Mouse (Mus musculus): ENCODE measurements around the gene Lgsn.

The Lgsn gene

GRCm38 (mm10) chr1:31220599-31221250, 44.5 kb downstream of the Lgsn start:
- no peak for DNase-seq

GRCm38 (mm10) chr1:31222564-31222963, 46.4 kb downstream of the Lgsn start, which contains the start of the genes 4931428L18Rik and Pih1d3:
Gene 4931428L18Rik (minus strand): TSS chr1:31222684.
Gene Pih1d3 (plus strand): TSS chr1:31222838.
- no peak for DNase-seq

GRCm38 (mm10) chr1:31233319-31234036, 57.3 kb downstream of the Lgsn start:
- DNase-seq: peak; percentile 16
